Mouse (Mus musculus): Measurements from ENCODE around the gene Alpk3. TPM values are rescaled to one million over a fixed set of nuclear protein-coding genes. Genes with fewer than 3 reads are reported as not detected.

Alpk3 gene
- polyA plus RNA-seq (2014; fragmentation: Nextera tagmentation; extraction: Ambion mirVana), result 0.13 and 0.34 TPM in 2 replicates

GRCm38 (mm10) chr7:81057471-81057870 is at the start of gene Alpk3:
Alpk3 (plus strand) TSS chr7:81057600.
- Histone ChIP-seq H3K4me3 (ENCODE audit: low read length) (no peak within 1 kb of the TSS), H3K36me3 (ENCODE audit: control insufficient read depth, insufficient read depth, low read length) (no peaks in the 10 kb centered on the region), H3K4me2 (replicated peaks; ENCODE audit: low read depth, low read length) (peak within 1 kb of the TSS; percentile 24), H3K9ac (ENCODE audit: low read depth, low read length) (peak within 1 kb of the TSS; percentile 18; the same call in 1 of the 2 replicates), H3K27me3 (ENCODE audit: control insufficient read depth, insufficient read depth, low read length) (no peaks in the 10 kb centered on the region), H3K27ac (ENCODE audit: low read depth, low read length) (no peak within 1 kb of the TSS; the same call in 1 of the 2 replicates), H3K9me3 (ENCODE audit: control insufficient read depth, low read length) (no peaks in the 10 kb centered on the region), H3K4me1 (ENCODE audit: control insufficient read depth, insufficient read depth, low read length) (peaks cover 29% of the 10 kb centered on the region)
- peak; percentile 38; the same call in 1 of the 2 replicates for ATAC-seq (ENCODE audit: low FRiP score, low TSS enrichment)
- WGBS, result 17% methylated on average over 23 of the region's 27 CpGs

GRCm38 (mm10) chr7:81008285-81008684 is 49.1 kb upstream of the Alpk3 start:
- H3K36me3 ChIP-seq (ENCODE audit: control insufficient read depth, insufficient read depth, low read length), result no peaks in the 10 kb centered on the region
- H3K4me1 ChIP-seq (ENCODE audit: control insufficient read depth, insufficient read depth, low read length), result peaks cover 11% of the 10 kb centered on the region; the same call in 1 of the 2 replicates
- no peak overlapping the region for H3K27ac ChIP-seq (ENCODE audit: low read depth, low read length)
- no peak overlapping the region for H3K9ac ChIP-seq (ENCODE audit: low read depth, low read length)
- H3K4me3 ChIP-seq (ENCODE audit: low read length), result no peak overlapping the region
- 80% methylated on average over 3 of the region's 3 CpGs for WGBS
- no peaks in the 10 kb centered on the region for H3K9me3 ChIP-seq (ENCODE audit: control insufficient read depth, low read length)
- ATAC-seq (ENCODE audit: low FRiP score, low TSS enrichment), result no peak
- H3K27me3 ChIP-seq (ENCODE audit: control insufficient read depth, insufficient read depth, low read length), result no peaks in the 10 kb centered on the region
- no peak overlapping the region for H3K4me2 ChIP-seq (replicated peaks; ENCODE audit: low read depth, low read length)

- H3K36me3 ChIP-seq (ENCODE audit: control insufficient read depth, insufficient read depth, low read length), result no peaks in the 10 kb centered on the region
- no peaks in the 10 kb centered on the region for H3K9me3 ChIP-seq (ENCODE audit: control insufficient read depth, low read length)
- peaks cover 2% of the 10 kb centered on the region; the same call in 1 of the 2 replicates for H3K4me1 ChIP-seq (ENCODE audit: control insufficient read depth, insufficient read depth, low read length)
- ATAC-seq (ENCODE audit: low FRiP score, low TSS enrichment), result no peak
- WGBS, result 90% methylated on average over 3 of the region's 3 CpGs
- no peak overlapping the region for H3K4me2 ChIP-seq (replicated peaks; ENCODE audit: low read depth, low read length)
- no peak overlapping the region for H3K4me3 ChIP-seq (ENCODE audit: low read length)
- H3K27ac ChIP-seq (ENCODE audit: low read depth, low read length), result no peak overlapping the region
- H3K27me3 ChIP-seq (ENCODE audit: control insufficient read depth, insufficient read depth, low read length), result no peaks in the 10 kb centered on the region
- H3K9ac ChIP-seq (ENCODE audit: low read depth, low read length), result no peak overlapping the region
These were observed 45.8 kb upstream of the Alpk3 start for GRCm38 (mm10) chr7:81011576-81011975.

- ATAC-seq (ENCODE audit: low FRiP score, low TSS enrichment), result no peak
- WGBS, result 83% methylated on average over 11 of the region's 11 CpGs
These were observed 37.1 kb upstream of the Alpk3 start for GRCm38 (mm10) chr7:81020307-81020706.

GRCm38 (mm10) chr7:81022731-81023130 is 34.7 kb upstream of the Alpk3 start:
- no peaks in the 10 kb centered on the region for H3K4me1 ChIP-seq (ENCODE audit: control insufficient read depth, insufficient read depth, low read length)
- H3K27ac ChIP-seq (ENCODE audit: low read depth, low read length), result no peak overlapping the region
- no peak for ATAC-seq (ENCODE audit: low FRiP score, low TSS enrichment)
- peaks cover 40% of the 10 kb centered on the region for H3K36me3 ChIP-seq (ENCODE audit: control insufficient read depth, insufficient read depth, low read length)
- no peak overlapping the region for H3K9ac ChIP-seq (ENCODE audit: low read depth, low read length)
- H3K27me3 ChIP-seq (ENCODE audit: control insufficient read depth, insufficient read depth, low read length), result no peaks in the 10 kb centered on the region
- no peak overlapping the region for H3K4me2 ChIP-seq (replicated peaks; ENCODE audit: low read depth, low read length)
- H3K9me3 ChIP-seq (ENCODE audit: control insufficient read depth, low read length), result no peaks in the 10 kb centered on the region
- no peak overlapping the region for H3K4me3 ChIP-seq (ENCODE audit: low read length)

More at GRCm38 (mm10) chr7:81020307-81020706, 37.1 kb upstream of the Alpk3 start:
- H3K9me3 ChIP-seq (ENCODE audit: control insufficient read depth, low read length), result no peaks in the 10 kb centered on the region
- H3K4me1 ChIP-seq (ENCODE audit: control insufficient read depth, insufficient read depth, low read length), result no peaks in the 10 kb centered on the region
- no peak overlapping the region for H3K9ac ChIP-seq (ENCODE audit: low read depth, low read length)
- no peak overlapping the region for H3K4me2 ChIP-seq (replicated peaks; ENCODE audit: low read depth, low read length)
- H3K27me3 ChIP-seq (ENCODE audit: control insufficient read depth, insufficient read depth, low read length), result no peaks in the 10 kb centered on the region
- H3K27ac ChIP-seq (ENCODE audit: low read depth, low read length), result no peak overlapping the region
- H3K4me3 ChIP-seq (ENCODE audit: low read length), result no peak overlapping the region
- H3K36me3 ChIP-seq (ENCODE audit: control insufficient read depth, insufficient read depth, low read length), result peaks cover 24% of the 10 kb centered on the region

GRCm38 (mm10) chr7:81024118-81024517 is 33.3 kb upstream of the Alpk3 start:
- no peak overlapping the region for H3K27ac ChIP-seq (ENCODE audit: low read depth, low read length)
- H3K27me3 ChIP-seq (ENCODE audit: control insufficient read depth, insufficient read depth, low read length), result no peaks in the 10 kb centered on the region
- peaks cover 45% of the 10 kb centered on the region for H3K36me3 ChIP-seq (ENCODE audit: control insufficient read depth, insufficient read depth, low read length)
- ATAC-seq (ENCODE audit: low FRiP score, low TSS enrichment), result no peak
- H3K4me2 ChIP-seq (replicated peaks; ENCODE audit: low read depth, low read length), result no peak overlapping the region
- no peak overlapping the region for H3K4me3 ChIP-seq (ENCODE audit: low read length)
- H3K4me1 ChIP-seq (ENCODE audit: control insufficient read depth, insufficient read depth, low read length), result no peaks in the 10 kb centered on the region
- no peak overlapping the region for H3K9ac ChIP-seq (ENCODE audit: low read depth, low read length)
- H3K9me3 ChIP-seq (ENCODE audit: control insufficient read depth, low read length), result no peaks in the 10 kb centered on the region
- WGBS, result 81% methylated on average over 5 of the region's 5 CpGs

- Histone ChIP-seq H3K36me3 (ENCODE audit: control insufficient read depth, insufficient read depth, low read length) (peaks cover 50% of the 10 kb centered on the region), H3K27me3 (ENCODE audit: control insufficient read depth, insufficient read depth, low read length) (no peaks in the 10 kb centered on the region), H3K27ac (ENCODE audit: low read depth, low read length) (no peak overlapping the region), H3K4me2 (replicated peaks; ENCODE audit: low read depth, low read length) (no peak overlapping the region), H3K4me1 (ENCODE audit: control insufficient read depth, insufficient read depth, low read length) (no peaks in the 10 kb centered on the region), H3K9me3 (ENCODE audit: control insufficient read depth, low read length) (no peaks in the 10 kb centered on the region), H3K9ac (ENCODE audit: low read depth, low read length) (no peak overlapping the region), H3K4me3 (ENCODE audit: low read length) (no peak overlapping the region)
- 97% methylated on average over 9 of the region's 9 CpGs for WGBS
- ATAC-seq (ENCODE audit: low FRiP score, low TSS enrichment), result no peak
These were observed 32.7 kb upstream of the Alpk3 start for GRCm38 (mm10) chr7:81024651-81025050.

GRCm38 (mm10) chr7:81025751-81026150 is 31.6 kb upstream of the Alpk3 start:
- no peak overlapping the region for H3K27ac ChIP-seq (ENCODE audit: low read depth, low read length)
- WGBS, result 94% methylated on average over 2 of the region's 2 CpGs
- no peaks in the 10 kb centered on the region for H3K27me3 ChIP-seq (ENCODE audit: control insufficient read depth, insufficient read depth, low read length)
- H3K4me2 ChIP-seq (replicated peaks; ENCODE audit: low read depth, low read length), result no peak overlapping the region
- H3K9ac ChIP-seq (ENCODE audit: low read depth, low read length), result no peak overlapping the region
- no peak for ATAC-seq (ENCODE audit: low FRiP score, low TSS enrichment)
- no peak overlapping the region for H3K4me3 ChIP-seq (ENCODE audit: low read length)
- no peaks in the 10 kb centered on the region for H3K4me1 ChIP-seq (ENCODE audit: control insufficient read depth, insufficient read depth, low read length)
- H3K36me3 ChIP-seq (ENCODE audit: control insufficient read depth, insufficient read depth, low read length), result peaks cover 61% of the 10 kb centered on the region
- H3K9me3 ChIP-seq (ENCODE audit: control insufficient read depth, low read length), result no peaks in the 10 kb centered on the region

GRCm38 (mm10) chr7:81039711-81040110 is 17.7 kb upstream of the Alpk3 start:
- no peaks in the 10 kb centered on the region for H3K4me1 ChIP-seq (ENCODE audit: control insufficient read depth, insufficient read depth, low read length)
- no peak for ATAC-seq (ENCODE audit: low FRiP score, low TSS enrichment)

More at GRCm38 (mm10) chr7:81039711-81040110, 17.7 kb upstream of the Alpk3 start:
- 86% methylated on average over 2 of the region's 2 CpGs for WGBS
- H3K27ac ChIP-seq (ENCODE audit: low read depth, low read length), result no peak overlapping the region
- H3K27me3 ChIP-seq (ENCODE audit: control insufficient read depth, insufficient read depth, low read length), result no peaks in the 10 kb centered on the region
- H3K4me2 ChIP-seq (replicated peaks; ENCODE audit: low read depth, low read length), result no peak overlapping the region
- H3K9me3 ChIP-seq (ENCODE audit: control insufficient read depth, low read length), result no peaks in the 10 kb centered on the region
- H3K9ac ChIP-seq (ENCODE audit: low read depth, low read length), result no peak overlapping the region
- H3K4me3 ChIP-seq (ENCODE audit: low read length), result no peak overlapping the region
- H3K36me3 ChIP-seq (ENCODE audit: control insufficient read depth, insufficient read depth, low read length), result peaks cover 81% of the 10 kb centered on the region

Data from kidney, embryonic 14.5 days (tissue).